Mouse (Mus musculus): ENCODE measurements at regions not wholly inside any gene's neighbourhood (a gene's known extent, or its start where the extent isn't known, plus 50 kb on each side); places are given as distances from the start of the nearest gene placed in this dataset.

- TF ChIP-seq CTCF (conservative IDR thresholded peaks at IDR 0.05; ENCODE audit: insufficient read depth, insufficient read length, low read depth, low read length) (no peak), POLR2A (IDR thresholded peaks at IDR 0.05; ENCODE audit: low read depth, low read length) (no peak)
These were observed 422.7 kb downstream of the Ppargc1a start for GRCm38 (mm10) chr5:51144842-51145241.
